Mouse (Mus musculus) brown adipose tissue, adult 24 weeks (tissue): ENCODE data around the gene Rnf2. TPM values are rescaled to one million over a fixed set of nuclear protein-coding genes. Genes with fewer than 3 reads are reported as not detected.

Experiments used
- H3K27ac ChIP-seq: fragments of 200-500 bp; replicated peaks from 2 replicates; pipeline ENCODE4 v1.5.1; 2012; ENCODE audit warnings: low read depth, mild to moderate bottlenecking, low read length
- H3K4me1 ChIP-seq: fragments of 200-500 bp; 2 replicates; pipeline ENCODE4 v1.6.1; 2012; ENCODE audit warnings: low read length, mixed read lengths; ENCODE audit not compliant: control insufficient read depth, insufficient read depth, insufficient read length
- H3K4me3 ChIP-seq: fragments of 200-500 bp; 2 replicates; pipeline ENCODE4 v1.5.1; 2012; ENCODE audit warnings: low read depth, mild to moderate bottlenecking, low read length, moderate library complexity; ENCODE audit not compliant: insufficient read depth
- polyA plus RNA-seq: library from polyadenylated mRNA; stranded (reverse); fragments of >200 nt; gene quantifications from 2 replicates; pipeline ENCODE4 v1.2.4, GENCODE M21; 2012; ENCODE audit not compliant: missing spikeins, insufficient read depth, insufficient read length

Rnf2 gene
- polyA plus RNA-seq, 1 experiment, result 13.0 TPM

- no peaks in the 10 kb centered on the region for H3K4me1 ChIP-seq
- H3K4me3 ChIP-seq, result no peak overlapping the region
- no peak overlapping the region for H3K27ac ChIP-seq
These were observed 49.9 kb downstream of the Rnf2 start for GRCm38 (mm10) chr1:151450851-151451250.

DNA sequence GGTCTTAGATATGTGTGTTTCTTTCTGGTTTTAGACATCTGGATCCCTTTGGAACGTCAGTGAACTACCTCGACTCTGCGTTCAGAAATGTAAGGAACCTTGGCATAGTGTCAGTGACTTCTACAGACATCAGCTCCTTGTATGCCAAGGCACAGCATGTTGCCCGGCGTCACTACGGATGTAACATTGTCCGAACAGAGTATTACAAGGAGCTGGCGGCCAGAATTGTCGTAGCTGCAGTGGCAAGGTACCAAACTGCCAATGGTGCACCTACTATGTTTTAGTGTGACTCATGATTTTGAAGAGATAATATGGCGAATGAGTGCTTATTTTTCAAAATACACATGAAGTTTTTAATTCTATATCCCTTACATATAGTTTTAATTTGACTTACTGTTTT is 50.9 kb downstream of the Rnf2 start:
- Histone ChIP-seq H3K4me3 (no peak overlapping the region), H3K27ac (no peak overlapping the region), H3K4me1 (no peaks in the 10 kb centered on the region)

- no peak overlapping the region for H3K4me3 ChIP-seq
- H3K27ac ChIP-seq, result no peak overlapping the region
- H3K4me1 ChIP-seq, result no peaks in the 10 kb centered on the region
These were observed 65.3 kb downstream of the Rnf2 start for GRCm38 (mm10) chr1:151435431-151435830.

- peak overlapping the region; percentile 83 for H3K4me3 ChIP-seq
- H3K4me1 ChIP-seq, result no peaks in the 10 kb centered on the region
- peak overlapping the region; percentile 95 for H3K27ac ChIP-seq
These were observed 71.4 kb downstream of the Rnf2 start for GRCm38 (mm10) chr1:151429316-151429715.

DNA sequence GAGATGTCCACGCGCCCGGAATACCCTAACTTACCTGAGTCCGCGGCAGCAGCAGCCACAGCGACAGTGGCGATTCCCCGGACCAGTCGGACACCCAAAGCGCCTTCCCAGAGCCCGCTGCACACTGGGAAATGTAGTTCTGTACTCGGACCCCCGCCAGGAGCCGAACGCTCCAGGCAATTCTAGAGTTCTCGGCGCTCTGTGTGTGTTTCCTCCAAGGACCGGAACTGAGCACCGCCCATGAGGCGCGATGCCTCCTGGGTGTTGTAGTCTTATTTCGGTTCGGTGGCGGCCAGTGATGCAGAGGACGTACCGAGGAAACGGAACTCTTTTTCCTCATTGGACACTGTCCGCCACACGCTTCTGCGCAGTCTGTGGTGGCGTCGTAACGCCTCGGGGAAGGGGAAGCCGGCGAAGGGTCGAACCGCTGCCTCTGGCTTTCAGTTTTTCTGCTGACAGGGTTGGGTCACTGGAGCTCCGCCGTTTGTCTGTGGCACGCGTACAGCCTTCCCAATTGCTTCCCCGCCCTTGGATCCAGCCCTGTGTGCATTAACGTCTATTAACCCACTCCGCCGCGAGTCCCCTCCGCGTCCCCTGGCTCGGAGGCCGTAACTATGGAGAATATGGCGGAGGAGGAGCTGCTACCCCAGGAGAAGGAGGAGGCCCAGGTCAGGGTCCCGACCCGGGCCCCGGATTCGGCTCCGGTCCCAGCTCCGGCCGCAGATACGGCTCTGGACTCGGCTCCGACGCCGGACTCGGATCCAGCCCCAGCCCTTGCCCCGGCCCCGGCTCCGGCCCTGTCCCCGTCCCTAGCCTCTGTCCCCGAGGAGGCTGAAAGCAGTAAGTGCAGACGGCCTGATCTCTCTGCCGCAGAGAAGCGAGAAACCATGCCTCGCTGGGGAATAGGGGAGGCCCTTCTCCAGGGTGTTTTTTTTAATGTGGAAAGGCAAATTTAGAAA is 72.2 kb downstream of the Rnf2 start, which contains the start of the genes Swt1 and Trmt1l:
TSS of gene Swt1 (minus strand) at position 193 of the 959 bp plus-strand sequence.
TSS of gene Trmt1l (plus strand) at position 280 of the 959 bp plus-strand sequence.
- peak within 1 kb of the TSS; percentile 95 for H3K27ac ChIP-seq
- H3K4me1 ChIP-seq, result no peaks in the 10 kb centered on the region
- H3K4me3 ChIP-seq, result peak within 1 kb of the TSS; percentile 87

DNA sequence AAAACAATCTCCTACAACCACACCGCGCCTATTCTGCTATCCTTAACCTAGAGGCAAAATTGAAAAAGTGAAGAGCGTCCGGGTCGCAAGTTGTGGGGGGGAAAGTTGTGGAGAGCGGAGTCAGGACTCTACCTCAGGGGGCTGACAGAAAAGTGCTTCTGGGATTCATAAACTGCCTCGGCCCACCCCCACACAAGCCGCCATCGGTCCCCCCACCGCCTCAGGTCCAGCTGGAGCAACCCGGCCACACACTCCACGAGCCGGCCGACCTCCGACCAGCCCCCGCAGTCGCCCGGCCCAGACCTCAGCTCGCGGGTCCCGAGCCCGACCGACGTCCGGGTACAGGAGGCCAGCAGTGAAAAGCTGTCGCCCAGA is 72.9 kb downstream of the Rnf2 start:
- Histone ChIP-seq H3K4me1 (no peaks in the 10 kb centered on the region), H3K27ac (peak overlapping the region; percentile 31)

DNA sequence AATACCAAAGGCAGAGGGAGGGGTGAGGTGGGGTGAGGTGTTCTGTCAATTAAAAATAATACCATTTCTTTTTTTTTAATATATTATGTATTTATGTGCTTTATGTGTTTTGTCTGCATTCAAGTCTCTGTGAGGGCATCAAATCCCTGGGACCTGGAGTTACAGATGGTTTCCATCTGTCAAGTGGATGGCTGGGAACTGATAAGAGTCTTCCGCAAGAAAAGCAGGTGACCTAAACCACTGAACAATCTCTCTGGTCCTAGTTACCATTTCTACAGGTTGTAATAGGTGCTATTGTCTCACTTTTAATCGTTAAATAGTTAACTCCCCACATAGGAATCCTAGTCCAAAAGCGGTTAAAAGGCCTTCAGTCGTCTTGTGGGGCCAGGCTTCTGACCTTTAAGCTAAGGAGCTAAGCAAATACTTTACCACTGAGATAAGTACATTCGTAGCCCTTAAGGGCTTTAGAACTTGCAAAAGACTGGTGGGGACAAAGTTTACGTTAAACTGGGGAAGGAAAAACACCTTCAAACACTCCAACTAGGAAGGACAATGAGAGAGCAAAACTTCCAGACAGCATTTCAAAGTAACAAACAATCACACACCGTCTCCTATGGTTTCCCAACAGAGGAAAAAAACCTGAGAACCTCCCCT is 73.7 kb downstream of the Rnf2 start:
- Histone ChIP-seq H3K4me1 (no peaks in the 10 kb centered on the region), H3K27ac (0 out of 2 replicates have a peak overlapping the region, but pooled peaks have one; percentile 3), H3K4me3 (peak overlapping the region; percentile 87)

More for the DNA sequence above, 72.9 kb downstream of the Rnf2 start:
- H3K4me3 ChIP-seq, result peak overlapping the region; percentile 87

- H3K4me3 ChIP-seq, result no peak overlapping the region
- H3K27ac ChIP-seq, result no peak overlapping the region
- H3K4me1 ChIP-seq, result no peaks in the 10 kb centered on the region
These were observed 78.6 kb downstream of the Rnf2 start for GRCm38 (mm10) chr1:151422178-151422577.

GRCm38 (mm10) chr1:151409827-151410226 is 90.9 kb downstream of the Rnf2 start:
- H3K27ac ChIP-seq, result no peak overlapping the region
- no peaks in the 10 kb centered on the region for H3K4me1 ChIP-seq
- no peak overlapping the region for H3K4me3 ChIP-seq

Other genes with a start within 250 kb of the Rnf2 start
- 82.0 and 118 TPM in 2 replicates for gene Ivns1abp, start 156.5 kb downstream of the Rnf2 start, polyA plus RNA-seq
- 8.8 and 9.5 TPM in 2 replicates for gene Swt1, start 72.5 kb downstream of the Rnf2 start, polyA plus RNA-seq
- 14.1 and 17.4 TPM in 2 replicates for gene Trmt1l, start 72.4 kb downstream of the Rnf2 start, polyA plus RNA-seq
- gene Fam129a, start 70.2 kb upstream of the Rnf2 start, polyA plus RNA-seq, result 18.9 and 19.8 TPM in 2 replicates